In the genomic region with DNA sequence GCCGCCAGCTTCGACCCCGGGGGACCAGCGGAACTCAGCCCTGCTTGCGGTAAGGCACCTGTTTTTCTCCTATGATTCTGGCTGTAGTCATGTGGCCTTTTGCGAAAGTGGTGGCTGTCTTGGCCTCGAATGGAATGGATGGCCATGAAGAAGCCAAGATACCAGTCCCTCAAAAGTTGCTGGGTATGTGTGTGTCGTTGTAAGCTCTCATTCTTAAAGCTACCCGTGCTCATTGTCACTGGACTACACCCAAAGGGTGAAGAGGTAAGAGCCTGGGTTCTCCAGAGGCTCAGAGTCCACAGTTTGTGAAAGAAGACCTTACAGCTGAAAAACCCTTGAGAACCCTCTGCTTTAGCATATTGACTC, we compare ENCODE assay signal across 8 mouse cellular contexts. TPM values are rescaled to one million over a fixed set of nuclear protein-coding genes. Genes with fewer than 3 reads are reported as not detected.
DNase-seq lines count a peak whose midpoint lies in the region; ATAC-seq and TF ChIP-seq lines count a peak whose summit lies in the region.

No protein-coding gene starts in this region.

- no peak for DNase-seq in layer of hippocampus, adult 2 months (ENCODE audit: low spot score in 2 of 2)
- DNase-seq in layer of hippocampus, adult 11-12 months (ENCODE audit: low spot score) = no peak
- DNase-seq in embryonic facial prominence, embryonic 11.5 days (ENCODE audit: low spot score) = no peak
- no peak for DNase-seq in intestine, embryonic 14.5 days (ENCODE audit: low spot score)
- DNase-seq in urinary bladder, postnatal 25 days (ENCODE audit: low spot score) = no peak
- no peak for DNase-seq in adrenal gland, postnatal 10 days
- DNase-seq in urinary bladder, postnatal 36 days (ENCODE audit: low spot score in 2 of 2) = no peak

- H3K9me3 ChIP-seq in embryonic facial prominence, embryonic 11.5 days (replicated peaks; ENCODE audit: control insufficient read depth, low read length) = no peaks in the 10 kb centered on the region
- H3K9me3 ChIP-seq in intestine, embryonic 14.5 days (ENCODE audit: control insufficient read depth, low read length) = no peaks in the 10 kb centered on the region

- no peak for TF ChIP-seq CTCF in layer of hippocampus, adult 2 months (conservative IDR thresholded peaks at IDR 0.05)

- no peaks in the 10 kb centered on the region for H3K27me3 ChIP-seq in embryonic facial prominence, embryonic 11.5 days (ENCODE audit: control insufficient read depth, insufficient read depth, low read length)
- H3K27me3 ChIP-seq in intestine, embryonic 14.5 days (replicated peaks; ENCODE audit: control insufficient read depth, insufficient read depth, low read length) = no peaks in the 10 kb centered on the region
- H3K27me3 ChIP-seq in myocyte (ENCODE audit: control insufficient read depth, insufficient read depth, insufficient read length) = no peaks in the 10 kb centered on the region

- peak overlapping the region; percentile 88 for H3K4me2 ChIP-seq in embryonic facial prominence, embryonic 11.5 days (ENCODE audit: low read depth, low read length)
- H3K4me2 ChIP-seq in intestine, embryonic 14.5 days (ENCODE audit: low read length) = peak overlapping the region; percentile 98
- peak overlapping the region; percentile 83 for H3K4me2 ChIP-seq in myocyte (ENCODE audit: low read depth)

- 28% methylated on average over 9 of the region's 9 CpGs for WGBS in embryonic facial prominence, embryonic 11.5 days
- 32% methylated on average over 9 of the region's 9 CpGs for WGBS in intestine, embryonic 14.5 days

- peak overlapping the region; percentile 86 for H3K27ac ChIP-seq in layer of hippocampus, adult 2 months
- H3K27ac ChIP-seq in embryonic facial prominence, embryonic 11.5 days (replicated peaks; ENCODE audit: low read depth, low read length) = no peak overlapping the region
- H3K27ac ChIP-seq in intestine, embryonic 14.5 days (ENCODE audit: low read depth) = no peak overlapping the region

- H3K9ac ChIP-seq in embryonic facial prominence, embryonic 11.5 days (replicated peaks; ENCODE audit: low read length) = peak overlapping the region; percentile 47
- peak overlapping the region; percentile 53 for H3K9ac ChIP-seq in intestine, embryonic 14.5 days (ENCODE audit: low read length)

- peak overlapping the region; percentile 14 for H3ac ChIP-seq in myocyte (ENCODE audit: control insufficient read depth, insufficient read length)

- H3K36me3 ChIP-seq in embryonic facial prominence, embryonic 11.5 days (replicated peaks; ENCODE audit: control insufficient read depth, insufficient read depth, low read depth, low read length) = no peaks in the 10 kb centered on the region
- no peaks in the 10 kb centered on the region for H3K36me3 ChIP-seq in intestine, embryonic 14.5 days (ENCODE audit: control insufficient read depth, insufficient read depth, low read length)
- no peaks in the 10 kb centered on the region for H3K36me3 ChIP-seq in myocyte (ENCODE audit: control insufficient read depth, insufficient read depth)

- TF ChIP-seq POLR2A in myocyte (IDR thresholded peaks at IDR 0.05; ENCODE audit: insufficient read length, low read depth) = no peak

- ATAC-seq in embryonic facial prominence, embryonic 11.5 days (replicated peaks; ENCODE audit: insufficient number of reproducible peaks, low FRiP score, low TSS enrichment, low read depth) = no peak
- no peak for ATAC-seq in intestine, embryonic 14.5 days (replicated peaks; ENCODE audit: low FRiP score, low TSS enrichment, low read depth)

- no peaks in the 10 kb centered on the region; the same call in 1 of the 2 replicates for H3K4me1 ChIP-seq in embryonic facial prominence, embryonic 11.5 days (ENCODE audit: control insufficient read depth, insufficient read depth, low read length)
- peaks cover 20% of the 10 kb centered on the region for H3K4me1 ChIP-seq in intestine, embryonic 14.5 days (replicated peaks; ENCODE audit: control insufficient read depth, insufficient read depth, low read length)

- H3K4me3 ChIP-seq in layer of hippocampus, adult 2 months = peak overlapping the region; percentile 78
- peak overlapping the region; percentile 50 for H3K4me3 ChIP-seq in embryonic facial prominence, embryonic 11.5 days (ENCODE audit: low read depth, low read length)
- H3K4me3 ChIP-seq in intestine, embryonic 14.5 days (ENCODE audit: low read depth, low read length) = peak overlapping the region; percentile 46
- H3K4me3 ChIP-seq in myocyte = peak overlapping the region; percentile 68

- H3K79me2 ChIP-seq in myocyte (ENCODE audit: control insufficient read depth, insufficient read depth) = no peaks in the 10 kb centered on the region

TF ChIP-seq in myocyte, 11 proteins besides CTCF, POLR2A, EP300 and RAD21:
- TF ChIP-seq MYOG (IDR thresholded peaks at IDR 0.05; ENCODE audit: control insufficient read depth in 1 of 3, insufficient read depth in 1 of 3, insufficient read length in 2 of 3, low read depth in 2 of 3) = no peak
- TF ChIP-seq E2F4 (IDR thresholded peaks at IDR 0.05; ENCODE audit: insufficient read depth) = no peak
- no peak for TF ChIP-seq CEBPB (IDR thresholded peaks at IDR 0.05; ENCODE audit: insufficient read depth, poor library complexity, severe bottlenecking)
- TF ChIP-seq MYOD1 (IDR thresholded peaks at IDR 0.05; ENCODE audit: control insufficient read depth in 1 of 3, insufficient read length in 2 of 3, low read depth in 2 of 3) = no peak
- TF ChIP-seq REST (IDR thresholded peaks at IDR 0.05; ENCODE audit: insufficient read depth, insufficient read length) = no peak
- no peak for TF ChIP-seq TCF12 (IDR thresholded peaks at IDR 0.05; ENCODE audit: insufficient read depth, poor library complexity, severe bottlenecking)
- TF ChIP-seq POLR2AphosphoS2 (IDR thresholded peaks at IDR 0.05; ENCODE audit: insufficient read length, low read depth) = no peak
- TF ChIP-seq USF1 (IDR thresholded peaks at IDR 0.05; ENCODE audit: low read depth) = no peak
- no peak for TF ChIP-seq SRF (IDR thresholded peaks at IDR 0.05; ENCODE audit: control insufficient read depth, insufficient read length, low read depth)
- no peak for TF ChIP-seq TCF3 (IDR thresholded peaks at IDR 0.05; ENCODE audit: insufficient read length, low read depth)
- TF ChIP-seq MAX (IDR thresholded peaks at IDR 0.05; ENCODE audit: low read depth) = no peak

RNA-seq across cellular contexts. Expression of gene Maml2, which starts 0.7 kb away (rescaled TPM):
- 10 to 100 TPM; 26.1 to 34.6 TPM for total RNA-seq in layer of hippocampus, adult 2 months (2021)
- 8.6 and 10.5 TPM in 2 replicates for polyA plus RNA-seq in embryonic facial prominence, embryonic 11.5 days (2014; fragmentation: Nextera tagmentation; extraction: Ambion mirVana)
- 6.3 and 6.5 TPM in 2 replicates for polyA plus RNA-seq in intestine, embryonic 14.5 days (2014; fragmentation: Nextera tagmentation; extraction: Ambion mirVana)
- 1.3 TPM for polyA plus RNA-seq in myocyte (2012; fragmentation: generic; extraction: Trizol)
- total RNA-seq in adrenal gland, postnatal 10 days (2021) = 1 to 10 TPM; 7.4 to 9.4 TPM

RNA-seq across cellular contexts. Expression of gene Ccdc82, which starts 51.7 kb away (rescaled TPM):
- total RNA-seq in layer of hippocampus, adult 2 months (2021) = 10 to 100 TPM; 14.1 to 17.9 TPM
- 7.3 and 7.7 TPM in 2 replicates for polyA plus RNA-seq in embryonic facial prominence, embryonic 11.5 days (2014; fragmentation: Nextera tagmentation; extraction: Ambion mirVana)
- polyA plus RNA-seq in intestine, embryonic 14.5 days (2014; fragmentation: Nextera tagmentation; extraction: Ambion mirVana) = 10.2 and 11.2 TPM in 2 replicates
- polyA plus RNA-seq in myocyte (2012; fragmentation: generic; extraction: Trizol) = 2.1 TPM
- 10 to 100 TPM; 12.8 to 18.6 TPM for total RNA-seq in adrenal gland, postnatal 10 days (2021)

RNA-seq across cellular contexts. Expression of gene Jrkl, which starts 52.9 kb away (rescaled TPM):
- 1 to 10 TPM; 8.6 to 9.2 TPM for total RNA-seq in layer of hippocampus, adult 2 months (2021)
- 8.6 and 10.2 TPM in 2 replicates for polyA plus RNA-seq in embryonic facial prominence, embryonic 11.5 days (2014; fragmentation: Nextera tagmentation; extraction: Ambion mirVana)
- polyA plus RNA-seq in intestine, embryonic 14.5 days (2014; fragmentation: Nextera tagmentation; extraction: Ambion mirVana) = 5.9 and 6.2 TPM in 2 replicates
- 1.9 TPM for polyA plus RNA-seq in myocyte (2012; fragmentation: generic; extraction: Trizol)
- 10 to 100 TPM in 1 of 2 experiments, 1 to 10 TPM in 1; 6.8 to 10.2 TPM for total RNA-seq in adrenal gland, postnatal 10 days (2021)
